Mouse (Mus musculus) cortical plate, adult 2 months (tissue): Measurements from ENCODE around the gene Grin2d.
A peak's percentile ranks its signal among the peaks of the same experiment; 100 is the strongest.

Experiments used
- CTCF ChIP-seq: fragments of 200-500 bp; IDR thresholded peaks from 2 replicates; pipeline ENCODE4 v1.5.1; 2011; ENCODE audit warnings: mild to moderate bottlenecking, control low read depth, low read length; ENCODE audit not compliant: insufficient read depth; ENCODE audit errors: extremely low read depth
- POLR2A ChIP-seq: fragments of 200-500 bp; IDR thresholded peaks from 2 replicates; pipeline ENCODE4 v1.6.1; 2011; ENCODE audit warnings: mild to moderate bottlenecking, low read length, control low read depth; ENCODE audit not compliant: insufficient read depth; ENCODE audit errors: extremely low read depth

DNA sequence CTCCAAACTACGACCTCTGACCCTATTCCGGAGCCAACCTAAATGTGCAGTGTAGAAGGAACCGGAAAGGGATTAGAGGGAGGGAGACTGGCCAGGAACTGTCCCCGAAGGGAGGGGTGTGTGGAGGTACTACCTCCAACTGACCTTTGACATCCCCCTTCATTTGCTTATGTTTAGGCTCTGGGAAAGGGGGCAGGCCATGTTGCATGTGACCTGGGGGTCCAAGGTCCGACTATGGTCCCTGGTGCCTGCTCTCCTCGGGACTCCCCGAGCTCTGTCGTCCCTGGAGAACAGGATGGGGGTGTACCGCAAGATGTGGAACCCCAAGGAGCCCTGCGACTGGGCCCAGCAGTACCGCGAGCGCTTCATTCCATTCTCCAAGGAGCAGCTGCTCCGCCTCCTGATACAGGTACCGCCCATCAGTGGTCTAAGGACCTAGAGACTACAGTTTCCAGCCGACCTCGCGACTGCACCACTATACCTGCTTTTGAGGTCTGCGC, 19.1 kb upstream of the Grin2d start:
- TF ChIP-seq CTCF: no peak
- TF ChIP-seq POLR2A: peak; percentile 51; the same call in 1 of the 2 replicates
